Mouse (Mus musculus): ENCODE measurements around the gene Mia. TPM values are rescaled to one million over a fixed set of nuclear protein-coding genes. Genes with fewer than 3 reads are reported as not detected.
A peak's percentile ranks its signal among the peaks of the same experiment; 100 is the strongest.

Mia gene
- total RNA-seq, 2 experiments from 2014 or later = 2.3 to 2.4 TPM

DNA sequence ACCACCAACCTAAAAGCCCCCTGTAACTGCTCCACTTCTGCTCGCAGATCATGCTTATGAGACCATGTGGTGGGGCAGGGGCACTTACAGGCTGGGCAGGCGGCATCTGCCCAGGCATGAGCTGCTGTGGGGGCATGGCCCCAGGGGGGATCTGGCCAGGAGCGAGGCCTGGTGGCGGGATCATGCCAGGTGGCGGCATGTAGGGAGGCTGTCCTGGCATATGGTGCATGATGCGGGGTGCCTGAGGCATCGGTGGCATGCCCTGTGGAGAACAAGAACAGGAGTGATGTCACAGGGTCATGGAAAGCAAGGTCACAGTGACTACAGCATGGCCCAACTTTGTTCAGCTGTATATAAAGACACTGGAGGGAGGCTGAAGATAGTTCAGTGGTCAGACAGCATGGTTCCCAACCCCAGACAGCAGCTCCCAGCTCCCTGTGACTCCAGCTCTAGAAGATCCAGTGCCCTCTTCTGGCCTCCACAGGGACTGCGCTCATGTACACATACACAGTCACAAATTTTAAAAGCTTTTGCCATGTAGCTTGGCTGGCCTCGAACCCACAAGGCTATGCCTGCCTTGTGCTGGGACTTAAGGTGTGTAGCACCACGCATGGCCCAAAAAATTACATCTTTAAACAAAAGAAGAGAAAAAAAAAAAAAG lies 8.4 kb upstream of the Mia start:
- DNase-seq (ENCODE audit: extremely low spot score in 1 of 2, low spot score in 1 of 2) = no peak

DNA sequence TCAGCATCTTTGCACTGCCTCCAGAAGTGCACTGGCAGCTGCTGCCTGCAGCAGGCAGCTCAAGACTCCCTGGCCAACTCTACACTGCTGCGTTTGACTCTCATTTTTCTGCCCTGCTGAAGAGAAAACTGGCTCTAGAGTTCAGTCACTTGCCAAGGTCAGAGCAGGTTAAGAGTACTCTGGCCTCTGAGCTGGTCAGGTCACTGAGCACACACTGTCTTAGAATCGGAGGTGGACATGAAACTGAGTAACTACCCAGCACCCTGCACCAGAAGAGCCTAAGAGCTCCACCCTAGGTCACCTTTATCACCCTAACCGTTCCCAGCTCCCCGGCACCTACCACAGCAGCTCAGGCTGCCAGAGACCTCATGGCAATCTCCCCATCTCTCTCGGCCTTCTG lies 5.0 kb upstream of the Mia start:
- no peak for DNase-seq (ENCODE audit: extremely low spot score in 1 of 2, low spot score in 1 of 2)

DNA sequence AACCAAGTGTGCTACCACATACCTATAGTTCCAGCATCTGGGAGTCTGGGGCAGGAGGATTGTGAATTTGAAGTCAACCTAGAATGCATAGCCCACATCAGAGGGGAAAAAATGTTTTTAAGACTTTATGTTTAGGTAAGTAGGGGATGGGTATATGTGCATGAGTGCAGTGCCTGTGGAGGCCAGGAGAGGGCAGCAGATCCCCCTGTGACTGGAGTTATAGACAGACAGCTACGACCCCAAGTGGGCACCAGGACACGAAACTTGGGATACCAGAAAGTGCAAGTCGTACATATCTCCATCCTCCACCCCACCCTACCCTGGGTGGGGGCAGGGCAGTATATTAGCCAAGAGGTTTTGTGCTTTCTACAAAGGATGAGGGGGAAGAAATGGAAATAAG lies 4.0 kb upstream of the Mia start:
- no peak for DNase-seq (ENCODE audit: extremely low spot score in 1 of 2, low spot score in 1 of 2)

DNA sequence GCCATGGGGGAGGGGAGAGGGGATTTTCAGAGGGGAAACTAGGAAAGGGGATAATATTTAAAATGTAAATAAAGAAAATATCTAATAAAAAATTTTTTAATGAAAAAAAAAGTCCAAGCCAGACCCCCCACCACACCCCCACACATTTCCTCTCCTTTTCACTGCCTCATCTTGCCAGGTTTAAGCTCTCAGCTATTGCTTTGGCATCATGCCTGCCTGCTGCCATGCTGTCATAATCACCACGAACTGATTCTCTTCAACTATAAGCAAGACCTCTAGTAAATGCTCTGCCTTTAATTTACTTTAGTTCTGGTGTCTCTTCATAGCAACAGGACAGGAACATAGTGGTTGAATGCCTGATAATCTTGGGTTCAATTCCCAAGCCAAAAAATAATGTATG lies 1.5 kb upstream of the Mia start:
- no peak for DNase-seq (ENCODE audit: extremely low spot score in 1 of 2, low spot score in 1 of 2)

DNA sequence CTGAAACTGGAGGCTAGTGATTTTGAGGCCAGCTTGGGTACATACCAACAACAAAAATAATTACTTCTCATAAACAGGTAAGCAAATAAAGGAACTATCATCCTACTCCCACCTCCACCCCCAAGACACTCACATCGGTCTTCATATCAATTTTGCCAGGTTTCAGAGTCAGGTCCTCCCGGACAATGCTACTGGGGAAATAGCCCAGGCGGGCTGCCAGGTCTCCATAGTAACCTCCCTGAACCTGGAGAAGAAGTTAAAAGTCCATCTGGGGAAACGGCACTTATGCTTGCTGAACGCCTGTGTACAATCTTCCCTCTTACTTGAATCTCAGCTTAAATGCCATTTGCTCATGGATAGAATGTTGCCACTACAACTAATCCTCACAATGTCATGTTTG lies 921 bp downstream of the Mia start:
- no peak for DNase-seq (ENCODE audit: extremely low spot score in 1 of 2, low spot score in 1 of 2)

DNA sequence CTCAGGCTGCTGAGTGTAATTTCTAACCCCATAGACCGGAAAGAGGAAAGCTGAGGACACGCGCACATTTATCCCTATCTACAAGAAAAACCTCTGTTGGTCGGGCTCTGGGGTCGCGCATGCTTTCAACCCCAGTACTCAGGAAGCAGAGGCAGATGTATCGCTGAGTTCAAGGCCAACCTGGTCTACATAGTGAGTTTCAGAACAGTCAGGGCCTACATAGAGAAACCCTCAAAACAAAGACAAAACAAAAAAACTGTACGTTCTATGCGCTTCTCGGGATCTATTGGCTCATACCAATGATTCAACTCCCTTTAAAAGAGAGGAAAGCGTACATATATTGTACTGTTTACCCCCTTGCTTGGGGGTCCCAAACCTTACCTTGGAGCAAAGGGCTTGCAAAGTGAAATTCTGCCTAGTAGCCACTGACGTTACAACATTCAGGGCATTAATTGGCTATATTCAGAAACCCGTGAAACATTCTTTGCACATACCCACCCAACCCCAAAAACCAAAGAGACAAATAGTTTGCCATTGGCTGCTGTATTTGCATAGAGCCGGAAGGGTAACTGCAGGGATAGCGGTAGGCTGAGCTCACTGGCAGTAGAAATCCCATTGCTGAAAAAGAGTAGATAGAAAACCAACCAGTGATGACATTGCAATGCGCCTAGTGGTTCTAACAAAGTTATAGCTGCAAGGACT lies 1.6 kb downstream of the Mia start:
- no peak for DNase-seq (ENCODE audit: extremely low spot score in 1 of 2, low spot score in 1 of 2)

DNA sequence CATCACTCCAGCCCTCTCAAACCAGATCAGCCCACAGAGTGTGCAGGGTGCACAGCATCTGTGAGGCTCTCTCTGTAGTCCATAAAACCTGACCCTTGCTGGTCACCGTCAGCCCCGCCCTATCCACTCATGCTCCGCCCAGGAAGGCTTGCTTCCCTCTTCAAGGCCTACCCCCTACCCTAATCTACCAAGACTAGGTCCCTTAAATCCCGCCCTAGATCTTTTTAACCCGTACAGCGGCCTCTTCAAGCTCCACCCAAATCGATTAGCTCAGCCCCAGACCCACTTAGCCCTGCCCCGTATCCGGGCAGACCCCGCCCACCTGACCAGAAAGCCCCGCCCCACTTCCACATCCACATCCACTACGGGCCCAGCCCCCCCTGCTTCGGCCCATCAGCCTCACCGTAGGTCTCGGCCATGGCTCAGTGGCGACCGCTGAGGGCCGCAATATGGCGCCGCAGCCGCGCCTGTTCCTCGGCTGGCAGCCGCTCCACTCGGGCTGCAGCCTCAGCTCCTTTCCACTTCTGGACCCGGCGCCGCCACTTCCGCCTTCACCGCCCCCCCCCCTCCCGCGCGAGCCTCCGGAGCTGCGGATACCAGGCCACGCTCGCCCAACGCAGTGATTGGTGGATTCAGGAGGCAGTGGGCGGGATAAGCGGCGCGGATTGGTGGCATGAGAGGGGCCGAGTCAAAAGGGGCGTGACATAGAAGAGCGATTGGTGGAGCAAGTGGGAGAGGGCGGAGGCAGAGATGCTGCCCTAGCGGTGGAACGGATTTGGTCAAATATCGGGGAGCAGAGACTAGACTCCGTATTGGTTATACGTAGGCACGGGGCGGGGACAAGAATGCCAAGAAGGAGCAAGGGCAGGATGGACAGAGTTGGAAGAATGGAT lies 2.4 kb downstream of the Mia start, which contains the start of gene Rab4b:
Gene Rab4b, minus strand, starts transcription at position 573 of the 893 bp plus-strand sequence.
- peak; percentile 94 to 95 for DNase-seq (ENCODE audit: extremely low spot score in 1 of 2, low spot score in 1 of 2)

DNA sequence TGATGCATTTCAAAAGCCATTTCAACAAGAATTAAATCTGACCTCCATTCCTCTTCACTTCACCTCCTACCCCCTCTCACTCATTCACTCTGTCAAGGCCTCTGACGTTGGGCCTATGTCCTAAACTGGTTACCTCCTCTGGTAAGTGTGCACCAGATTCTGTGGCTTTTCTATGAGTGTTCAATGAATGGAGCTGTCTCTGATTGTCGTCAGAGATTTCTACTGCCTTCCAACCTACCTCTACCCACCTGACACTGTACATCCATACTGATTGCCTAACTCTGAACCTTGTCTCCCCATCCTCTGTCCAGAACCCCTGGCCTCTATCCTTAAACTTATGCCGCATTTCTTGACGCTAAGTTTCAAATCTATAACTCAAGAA lies 3.0 kb downstream of the Mia start:
- DNase-seq (ENCODE audit: extremely low spot score in 1 of 2, low spot score in 1 of 2) = no peak

DNA sequence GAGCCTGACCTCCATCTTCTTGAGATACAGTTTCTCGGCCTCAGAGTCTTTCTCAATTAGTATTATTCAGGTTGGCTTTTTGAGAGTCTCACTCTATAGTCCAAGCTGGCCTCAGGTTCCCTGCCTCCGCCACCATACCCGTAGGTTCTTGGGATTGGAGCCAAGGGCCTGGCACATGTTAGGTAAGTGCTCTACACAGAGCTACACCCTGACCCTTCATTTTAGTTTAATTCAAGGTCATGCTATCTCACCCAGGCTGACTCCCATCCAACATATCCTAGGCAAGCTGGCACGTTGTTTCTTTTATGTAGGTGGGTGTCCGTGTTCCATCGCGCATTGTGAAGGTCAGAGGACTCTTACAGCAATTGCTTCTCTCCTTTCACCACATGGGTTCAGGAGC lies 6.1 kb downstream of the Mia start:
- no peak for DNase-seq (ENCODE audit: extremely low spot score in 1 of 2, low spot score in 1 of 2)

DNA sequence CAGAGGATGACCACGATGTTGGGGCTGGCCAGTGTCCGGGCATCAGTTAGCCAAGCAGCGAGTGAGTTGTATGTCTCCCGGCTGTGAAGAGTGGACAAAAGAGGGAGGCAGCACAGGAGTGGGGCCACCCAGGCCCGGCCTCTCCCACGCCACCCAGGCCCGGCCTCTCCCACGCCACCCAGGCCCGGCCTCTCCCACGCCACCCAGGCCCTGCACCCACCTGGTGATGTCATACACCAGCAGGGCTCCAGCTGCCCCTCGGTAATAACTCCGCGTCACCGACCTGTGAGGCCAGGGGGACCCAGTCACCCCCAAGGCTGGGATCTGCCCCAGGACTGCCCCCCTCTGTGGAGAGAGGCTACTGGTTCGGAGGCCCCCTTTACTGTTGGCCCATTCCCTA lies 6.5 kb downstream of the Mia start:
- DNase-seq (ENCODE audit: extremely low spot score in 1 of 2, low spot score in 1 of 2) = no peak

DNA sequence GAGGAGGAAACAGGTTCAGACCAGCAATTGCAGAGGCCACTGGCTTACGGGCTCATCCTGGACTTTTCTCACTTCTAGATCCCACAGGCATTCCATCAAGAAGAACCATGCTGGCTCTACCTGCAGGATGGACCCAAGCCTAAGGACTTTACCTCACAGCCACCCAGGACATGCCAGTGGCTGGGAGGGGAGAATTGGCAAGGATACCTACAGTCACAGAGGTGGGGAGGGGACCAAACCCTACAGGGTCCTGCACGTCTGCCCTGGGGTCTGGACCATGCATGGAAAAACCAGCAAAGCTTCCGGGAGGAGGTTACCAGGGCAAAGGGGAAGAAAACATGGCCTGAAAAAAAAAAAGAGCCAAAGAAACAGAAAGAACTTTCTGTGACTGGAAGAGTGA lies 10.0 kb downstream of the Mia start:
- no peak for DNase-seq (ENCODE audit: extremely low spot score in 1 of 2, low spot score in 1 of 2)

DNA sequence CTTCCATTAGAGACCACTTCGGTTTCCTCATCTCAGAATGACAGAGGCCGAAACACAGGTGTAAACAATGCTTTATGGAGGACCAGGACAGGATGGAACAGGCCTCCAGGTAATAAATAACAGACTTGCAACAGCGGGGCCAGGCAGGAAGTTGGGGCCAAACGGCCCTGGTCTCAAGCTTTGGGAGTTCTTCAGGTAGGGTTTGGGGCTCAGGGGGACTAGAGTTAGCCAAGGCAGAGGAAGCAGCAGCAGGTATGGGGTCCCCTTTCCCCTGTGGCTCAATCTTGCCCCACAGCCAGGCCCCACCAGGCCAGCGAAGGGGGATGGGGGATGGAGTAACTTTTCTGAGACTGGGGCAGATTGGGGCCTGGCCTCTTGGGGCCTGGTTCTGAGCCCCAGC lies 12.6 kb downstream of the Mia start:
- no peak for DNase-seq (ENCODE audit: extremely low spot score in 1 of 2, low spot score in 1 of 2)

DNA sequence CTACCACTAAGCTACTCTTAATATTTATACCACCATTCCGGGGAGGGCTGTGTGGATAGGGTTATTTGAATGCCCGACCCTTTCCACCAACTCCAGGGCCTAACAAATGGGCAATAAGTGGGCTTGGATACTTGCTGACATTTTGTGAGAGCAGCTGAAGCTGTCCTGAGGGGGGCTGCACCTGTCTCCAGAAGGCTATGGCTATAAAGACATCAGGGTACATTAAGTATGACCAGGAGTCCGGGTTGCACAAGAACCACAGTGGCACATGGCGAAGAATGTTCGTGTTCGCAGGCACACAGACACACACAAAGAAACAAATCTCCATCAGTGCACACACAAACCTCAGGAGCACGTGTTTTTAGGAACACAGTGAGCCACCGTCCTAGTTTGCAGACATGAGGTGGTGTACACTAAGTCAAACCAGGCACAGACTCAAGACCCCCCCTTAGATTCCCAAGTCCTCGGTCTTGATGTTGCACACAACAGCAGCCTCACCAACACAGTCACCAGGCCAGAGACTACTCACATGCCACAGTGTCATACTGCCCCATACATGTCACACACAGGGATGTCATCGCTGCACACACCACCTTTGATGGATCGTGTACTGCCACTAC lies 13.4 kb downstream of the Mia start:
- DNase-seq (ENCODE audit: extremely low spot score in 1 of 2, low spot score in 1 of 2) = no peak

DNA sequence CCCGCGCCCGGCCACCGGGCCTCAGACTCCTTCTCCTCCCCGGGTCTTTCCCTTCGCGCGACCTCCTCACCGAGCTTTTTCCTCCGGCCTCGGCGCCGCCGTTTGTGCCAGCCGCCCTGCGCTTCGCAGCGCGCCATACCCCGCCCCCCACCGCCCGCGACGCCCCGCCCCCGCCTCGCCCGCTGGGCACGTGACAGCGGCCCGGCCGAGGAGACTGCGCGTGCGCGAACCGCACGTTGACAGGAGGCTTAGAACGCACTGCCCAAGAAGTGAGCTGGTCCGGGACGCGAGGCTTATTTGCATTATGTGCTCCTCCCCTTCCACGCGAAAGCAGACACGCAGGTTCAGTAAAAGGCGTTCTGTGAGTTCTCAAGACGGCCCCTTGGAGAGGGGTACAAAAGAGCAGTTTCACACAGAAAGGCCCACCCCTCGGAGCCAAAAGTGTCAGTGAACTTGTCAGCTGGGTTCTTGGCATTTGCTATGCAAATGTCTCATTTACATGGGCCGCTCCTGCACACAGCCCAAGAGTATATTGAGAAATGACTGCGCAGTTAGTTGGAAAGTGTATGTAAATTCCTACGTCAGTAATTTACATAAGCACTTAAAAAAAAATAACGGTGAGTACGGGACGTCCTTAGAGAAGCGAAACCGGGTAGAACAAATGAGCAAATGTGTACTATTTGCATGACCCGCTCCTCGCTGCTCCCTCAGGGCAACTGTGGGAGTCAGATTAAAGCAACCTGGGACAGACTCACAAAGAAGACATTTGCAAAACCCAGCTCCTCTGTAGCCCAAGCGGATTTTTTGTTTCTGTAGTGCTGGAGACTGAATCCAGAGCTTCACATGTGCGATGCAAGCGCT lies 14.1 kb downstream of the Mia start, which contains the start of gene Egln2:
Gene Egln2, minus strand, starts transcription at position 189 of the 861 bp plus-strand sequence.
- peak; percentile 94 to 96 for DNase-seq (ENCODE audit: extremely low spot score in 1 of 2, low spot score in 1 of 2)

DNA sequence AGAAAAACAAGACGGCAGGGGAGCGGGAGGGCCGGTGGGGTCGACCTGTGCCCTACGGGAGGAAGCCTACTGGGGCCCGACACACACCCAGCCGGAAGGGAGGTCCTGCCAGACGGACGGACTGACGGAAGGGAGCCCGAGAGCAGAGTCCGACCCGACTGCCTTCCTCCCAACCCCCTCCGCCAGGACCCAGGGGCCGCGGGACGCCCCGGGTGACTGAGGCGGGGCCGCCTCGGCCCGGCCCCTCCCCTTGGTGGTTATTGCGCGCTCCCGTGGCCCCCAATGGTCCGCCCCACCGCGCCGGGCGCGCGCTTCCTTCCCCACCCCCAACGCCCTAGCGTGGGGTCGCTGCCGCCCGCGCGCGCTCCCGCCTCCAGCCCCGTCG lies 14.7 kb downstream of the Mia start:
- peak in 1 of 2 experiments; percentile 63 for DNase-seq (ENCODE audit: extremely low spot score in 1 of 2, low spot score in 1 of 2)

DNA sequence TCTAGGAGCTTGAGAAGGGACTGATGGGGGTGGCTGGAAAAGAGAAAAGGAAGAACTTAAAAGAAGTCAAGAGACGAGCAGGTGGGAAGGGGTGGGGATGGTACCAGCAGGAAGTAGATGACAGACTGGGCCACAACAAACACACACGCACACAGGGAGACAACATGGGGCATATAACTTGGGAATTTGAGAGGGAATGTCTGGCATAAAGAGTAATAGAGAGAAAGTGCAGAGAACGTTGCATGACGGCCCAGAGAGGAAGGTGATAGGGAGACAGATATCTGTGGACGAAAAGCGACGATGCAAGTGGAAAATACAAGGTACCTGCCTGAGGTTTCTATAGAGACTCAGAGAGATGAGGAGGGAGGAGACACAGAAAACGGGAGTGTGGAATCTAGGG lies 15.3 kb downstream of the Mia start:
- no peak for DNase-seq (ENCODE audit: extremely low spot score in 1 of 2, low spot score in 1 of 2)

DNA sequence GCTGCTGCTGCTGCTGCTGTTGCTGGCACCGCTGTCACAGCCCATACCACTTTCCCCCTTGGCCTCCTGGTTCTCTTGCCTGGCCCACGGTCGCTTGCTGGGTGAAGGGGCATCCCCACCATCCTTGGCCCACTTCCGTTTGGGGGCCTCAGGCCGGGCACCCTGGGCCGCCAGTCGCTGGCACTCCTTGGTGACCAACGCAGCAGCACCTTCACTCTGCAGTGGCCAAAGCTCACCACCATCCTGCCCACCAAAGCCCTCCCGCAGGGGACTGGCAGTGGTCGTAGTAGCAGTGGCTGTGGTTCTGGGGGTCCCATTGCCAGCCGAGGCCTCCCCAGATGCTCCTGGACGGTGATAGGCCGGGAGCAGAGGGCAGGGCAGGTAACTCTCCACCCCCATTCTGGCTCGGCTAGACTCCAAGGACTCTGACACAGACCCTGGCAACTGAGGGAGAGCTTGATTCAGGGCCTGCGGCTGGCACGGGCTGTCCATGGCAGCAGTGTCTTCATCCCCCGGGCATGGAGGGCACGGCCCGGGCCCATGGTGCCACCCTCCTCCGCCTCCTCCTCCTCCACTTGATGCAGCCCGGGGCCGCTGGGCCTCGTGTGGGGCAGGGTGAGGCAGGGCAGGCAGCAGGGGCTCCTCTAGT lies 15.8 kb downstream of the Mia start:
- DNase-seq (ENCODE audit: extremely low spot score in 1 of 2, low spot score in 1 of 2) = no peak

DNA sequence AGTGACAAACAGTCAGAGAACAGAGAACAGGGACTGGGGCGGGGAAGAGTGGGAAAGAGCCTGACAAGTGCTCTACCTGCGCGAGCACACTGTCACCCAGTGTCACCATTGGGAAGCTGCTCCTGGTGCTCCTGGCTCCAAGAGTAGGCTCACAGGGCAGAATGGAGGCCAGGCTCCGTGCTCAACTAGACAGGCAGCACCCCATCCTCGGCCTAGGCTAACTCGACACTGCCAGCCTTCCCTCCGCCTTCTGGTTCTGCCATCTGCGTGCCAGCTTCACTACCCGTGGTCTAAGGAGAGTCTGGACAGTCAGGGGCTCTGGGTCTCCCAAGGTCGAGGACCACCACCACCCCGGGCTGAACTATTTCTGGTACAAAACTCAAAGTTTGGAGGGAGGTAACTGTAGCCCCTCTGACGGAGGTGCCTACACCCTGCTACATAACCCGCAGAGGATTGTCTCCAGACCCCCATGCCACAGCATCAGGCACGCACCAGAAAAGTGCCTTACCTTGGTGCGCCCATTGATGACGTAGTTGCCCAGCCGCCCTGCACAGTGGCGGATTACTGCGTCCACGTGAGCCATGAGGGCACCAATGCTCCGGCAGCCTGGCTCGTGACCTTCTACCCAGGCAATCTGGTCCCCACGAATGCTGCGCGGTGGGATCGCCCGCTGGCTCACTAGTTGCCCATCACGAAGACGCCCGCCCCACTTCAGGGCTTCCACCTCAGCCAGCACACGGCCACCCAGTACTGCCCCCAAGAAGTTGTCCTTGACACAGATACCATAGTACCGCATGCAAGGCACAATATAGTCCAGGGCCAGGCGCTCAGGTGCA lies 16.6 kb downstream of the Mia start:
- DNase-seq (ENCODE audit: extremely low spot score in 1 of 2, low spot score in 1 of 2) = peak in 1 of 2 experiments; percentile 17

DNA sequence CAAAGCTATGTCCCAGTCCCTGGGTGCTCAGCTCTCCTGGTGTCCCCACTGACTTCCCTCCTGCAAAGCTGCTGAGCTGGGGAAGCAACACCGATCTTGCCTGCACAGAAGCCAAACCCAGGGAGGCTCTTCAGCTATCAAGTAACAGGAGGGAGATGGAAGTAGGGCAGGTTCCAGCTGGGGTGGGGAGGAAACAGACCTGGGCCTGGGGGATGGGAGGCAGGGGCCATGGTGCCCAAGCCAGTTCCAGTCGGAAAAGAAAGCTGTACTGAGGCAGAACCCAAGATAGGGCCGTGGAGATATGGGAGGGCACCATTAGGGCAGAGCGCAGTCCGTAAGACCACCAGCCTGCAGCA lies 17.5 kb downstream of the Mia start:
- DNase-seq (ENCODE audit: extremely low spot score in 1 of 2, low spot score in 1 of 2) = no peak

Data from layer of hippocampus, postnatal 25 days (tissue).